Comparison of ENCODE assay signal across 9 mouse cellular contexts in the genomic region with DNA sequence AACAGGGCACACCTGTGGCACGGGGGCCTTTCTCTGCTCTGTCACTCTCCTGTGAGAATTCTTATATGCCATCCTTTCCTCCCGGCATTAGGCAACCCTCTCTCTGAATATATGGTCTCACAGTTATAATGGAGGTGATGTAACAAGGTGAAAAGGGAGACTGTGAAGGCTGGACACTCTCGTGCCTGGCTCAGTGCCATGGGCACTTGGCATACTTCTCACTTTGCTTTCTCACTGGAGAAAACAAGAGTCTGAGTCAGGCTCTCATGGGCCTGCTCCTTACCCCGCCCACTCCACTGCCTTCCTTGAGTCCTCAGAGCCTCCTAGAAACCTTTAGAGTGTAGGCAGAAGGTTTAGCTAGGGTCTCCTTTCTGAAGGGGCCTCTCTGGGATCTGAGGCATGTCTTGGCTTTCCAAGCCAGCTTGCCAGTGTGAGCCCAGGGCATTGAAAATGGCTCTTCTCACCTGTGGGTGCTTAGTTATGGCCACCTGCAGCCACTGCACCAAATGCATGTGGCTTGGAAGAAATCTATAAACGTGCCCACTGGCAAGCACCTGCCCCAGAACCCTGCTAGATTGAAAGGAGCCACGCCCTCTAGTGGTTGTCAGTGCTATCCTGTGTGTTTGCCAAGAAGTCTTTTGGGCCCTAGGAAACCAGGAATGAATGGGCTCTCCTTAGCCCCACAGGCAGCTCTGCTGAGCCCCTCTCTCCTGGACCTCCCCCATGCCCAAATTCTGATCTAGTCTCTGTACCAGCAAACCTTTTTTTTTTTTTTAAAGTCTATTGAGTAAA. TPM values are rescaled to one million over a fixed set of nuclear protein-coding genes. Genes with fewer than 3 reads are reported as not detected.
DNase-seq lines count a peak whose midpoint lies in the region; ATAC-seq and TF ChIP-seq lines count a peak whose summit lies in the region.
"Had no signal": no experiment of that assay in that cellular context is flagged by ENCODE, and none has a peak within 500 bp of the region (broad histone marks: within the 10 kb centered on the region; RNA-seq: fewer than 3 reads in every experiment).

No protein-coding gene starts in this region.

- whole genome bisulfite sequencing in kidney, postnatal 0 days, result 53% methylated on average over 6 of the region's 6 CpGs

- no peaks in the 10 kb centered on the region for H3K27me3 ChIP-seq in kidney, postnatal 0 days (ENCODE audit: insufficient read depth, low read length)
- H3K27me3 ChIP-seq in splenic B cell, adult 2 months (ENCODE audit: control insufficient read depth, insufficient read depth, low read length, poor library complexity, severe bottlenecking), result no peaks in the 10 kb centered on the region

- H3K27ac ChIP-seq in kidney, postnatal 0 days, result no peak overlapping the region
- H3K27ac ChIP-seq: embryonic facial prominence, embryonic 12.5 days had no signal

- H3K4me2 ChIP-seq in kidney, postnatal 0 days (ENCODE audit: low read length), result no peak overlapping the region
- H3K4me2 ChIP-seq: embryonic facial prominence, embryonic 12.5 days had no signal

- TF ChIP-seq CTCF in kidney, postnatal 0 days (IDR thresholded peaks at IDR 0.05; ENCODE audit: low read depth), result peak; percentile 64

- peak; percentile 26 to 52 for DNase-seq in heart, postnatal 14 days
- no peak for DNase-seq in heart, adult 11 months
- DNase-seq in A20 (ENCODE audit: low read depth, low spot score) (peak; percentile 49), MN1 (ENCODE audit: low spot score) (peak; percentile 83)
- DNase-seq in kidney, postnatal 0 days (ENCODE audit: low spot score), result no peak
- DNase-seq in splenic B cell, adult 2 months (ENCODE audit: low read depth, low spot score), result peak; percentile 66
- DNase-seq in right cerebral cortex, postnatal 4 days, result no peak
- no peak for DNase-seq in left cerebral cortex, postnatal 4 days

- H3K4me1 ChIP-seq in kidney, postnatal 0 days (replicated peaks; ENCODE audit: insufficient read depth, low read length), result peaks cover 33% of the 10 kb centered on the region

- no peak overlapping the region for H3K4me3 ChIP-seq in kidney, postnatal 0 days (replicated peaks; ENCODE audit: low read depth, low read length)
- H3K4me3 ChIP-seq: embryonic facial prominence, embryonic 12.5 days had no signal

- no peak overlapping the region for H3K9ac ChIP-seq in kidney, postnatal 0 days (ENCODE audit: low read depth, low read length)
- H3K9ac ChIP-seq: embryonic facial prominence, embryonic 12.5 days had no signal

- no peak for ATAC-seq in kidney, postnatal 0 days (replicated peaks; ENCODE audit: low FRiP score, low read depth)

- no peaks in the 10 kb centered on the region for H3K9me3 ChIP-seq in kidney, postnatal 0 days (replicated peaks; ENCODE audit: low read length)
- H3K9me3 ChIP-seq: embryonic facial prominence, embryonic 12.5 days had no signal

- no peaks in the 10 kb centered on the region for H3K36me3 ChIP-seq in kidney, postnatal 0 days (ENCODE audit: insufficient read depth, low read length)
- no peaks in the 10 kb centered on the region; the same call in 1 of the 2 replicates for H3K36me3 ChIP-seq in splenic B cell, adult 2 months (ENCODE audit: control insufficient read depth, insufficient read depth, low read length, poor library complexity, severe bottlenecking)
- H3K36me3 ChIP-seq: embryonic facial prominence, embryonic 12.5 days had no signal

- intact Hi-C loops in heart, postnatal 14 days (cut with DNase I), result no loop called here
- intact Hi-C loops in left cerebral cortex, postnatal 4 days (cut with DNase I), result no loop called here

RNA-seq across cellular contexts. Expression of a gene that starts 2.8 kb away (rescaled TPM):
- total RNA-seq in heart, postnatal 14 days (2021), result 1 to 10 TPM in 1 of 2 experiments, under 1 TPM in 1; 0.98 to 1.0 TPM
- 4.8 and 5.1 TPM in 2 replicates for polyA plus RNA-seq in kidney, postnatal 0 days (2015; fragmentation: Nextera tagmentation; extraction: Ambion mirVana)
- total RNA-seq in left cerebral cortex, postnatal 4 days (2021), result 10 to 100 TPM; 22.4 to 23.5 TPM

RNA-seq across cellular contexts. Expression of a gene that starts 51.7 kb away (rescaled TPM):
- total RNA-seq in heart, postnatal 14 days (2021), result 100 to 1,000 TPM; 181 to 186 TPM
- 28.0 and 35.5 TPM in 2 replicates for polyA plus RNA-seq in kidney, postnatal 0 days (2015; fragmentation: Nextera tagmentation; extraction: Ambion mirVana)
- total RNA-seq in left cerebral cortex, postnatal 4 days (2021), result 1 to 10 TPM; 5.5 to 6.3 TPM

Comparison
In these comparisons a context has a peak if more than half of its experiments do, and no peak if none do; other contexts are left out.
1. DNase-seq: peak in heart, postnatal 14 days (2 of 2), A20 (single experiment), MN1 (single experiment) and splenic B cell, adult 2 months (single experiment); none in heart, adult 11 months (single experiment), kidney, postnatal 0 days (single experiment), right cerebral cortex, postnatal 4 days (single experiment) and left cerebral cortex, postnatal 4 days (single experiment).
2. RNA of a gene that starts 2.8 kb away (total RNA-seq): 22.4 to 23.5 TPM in left cerebral cortex, postnatal 4 days; 0.98 to 1.0 TPM in heart, postnatal 14 days; every median in the first group is over 10 times any median in the second.
3. RNA of a gene that starts 51.7 kb away (total RNA-seq): 181 to 186 TPM in heart, postnatal 14 days; 5.5 to 6.3 TPM in left cerebral cortex, postnatal 4 days; every median in the first group is over 10 times any median in the second.